Mouse (Mus musculus): ENCODE data around the gene Csnk2b. TPM values are rescaled to one million over a fixed set of nuclear protein-coding genes. Genes with fewer than 3 reads are reported as not detected.

The Csnk2b gene
- polyA plus RNA-seq, 1 experiment from 2014 or later: 303 TPM

DNA sequence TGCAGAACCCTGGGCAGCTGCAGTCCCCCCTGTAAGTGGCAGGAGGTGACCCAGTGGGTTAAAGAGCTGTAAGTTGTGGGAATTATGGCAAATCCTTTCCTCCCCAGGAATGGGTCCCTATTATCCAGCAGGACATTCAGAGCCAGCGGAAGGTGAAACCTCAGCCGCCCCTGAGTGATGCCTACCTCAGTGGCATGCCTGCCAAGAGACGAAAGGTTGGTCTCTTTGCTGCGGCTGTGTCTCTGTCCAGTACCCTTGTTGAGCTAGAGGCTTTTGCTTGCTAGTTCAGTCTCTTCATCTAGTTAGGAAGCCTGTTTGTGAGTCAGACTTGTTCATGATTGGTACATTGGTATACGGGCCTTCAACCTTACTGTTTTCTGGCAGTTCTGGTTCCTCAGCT is 24.3 kb upstream of the Csnk2b start:
- Histone ChIP-seq H3K27me3 (ENCODE audit: poor library complexity, severe bottlenecking) (no peaks in the 10 kb centered on the region), H3K27ac (no peak overlapping the region), H3K4me1 (no peaks in the 10 kb centered on the region), H3K36me3 (replicated peaks) (peaks cover 99% of the 10 kb centered on the region), H3K4me3 (no peak overlapping the region; the same call in 1 of the 2 replicates), H3K9me3 (peaks cover 4% of the 10 kb centered on the region; the same call in 1 of the 2 replicates)
- DNase-seq (ENCODE audit: extremely low spot score, low spot score): no peak
- 92% methylated on average over 5 of the region's 5 CpGs for WGBS

DNA sequence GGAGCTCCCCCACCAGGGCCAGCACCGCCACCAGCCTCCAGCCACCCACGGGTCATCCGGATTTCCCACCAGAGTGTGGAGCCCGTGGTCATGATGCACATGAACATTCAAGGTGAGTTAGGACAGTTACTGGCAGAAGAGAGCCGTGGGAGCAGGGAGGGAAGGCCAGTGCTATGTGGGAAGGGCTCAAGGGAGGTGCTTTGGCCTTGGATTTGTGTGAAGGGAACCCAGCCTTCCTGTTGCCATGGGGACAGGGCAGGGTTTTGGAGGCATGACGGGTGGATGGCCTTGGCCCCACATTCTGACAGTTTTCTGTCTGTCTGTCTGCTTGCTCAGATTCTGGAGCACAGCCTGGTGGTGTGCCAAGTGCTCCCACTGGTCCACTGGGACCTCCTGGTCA is 20.1 kb upstream of the Csnk2b start:
- no peak for DNase-seq (ENCODE audit: extremely low spot score, low spot score)
- no peak overlapping the region for H3K27ac ChIP-seq
- peaks cover 4% of the 10 kb centered on the region; the same call in 1 of the 2 replicates for H3K9me3 ChIP-seq
- H3K4me1 ChIP-seq: peaks cover 6% of the 10 kb centered on the region
- WGBS: 92% methylated on average over 6 of the region's 6 CpGs
- peaks cover 98% of the 10 kb centered on the region for H3K36me3 ChIP-seq (replicated peaks)
- H3K27me3 ChIP-seq (ENCODE audit: poor library complexity, severe bottlenecking): no peaks in the 10 kb centered on the region
- H3K4me3 ChIP-seq: 0 out of 2 replicates have a peak overlapping the region, but pooled peaks have one; percentile 7

DNA sequence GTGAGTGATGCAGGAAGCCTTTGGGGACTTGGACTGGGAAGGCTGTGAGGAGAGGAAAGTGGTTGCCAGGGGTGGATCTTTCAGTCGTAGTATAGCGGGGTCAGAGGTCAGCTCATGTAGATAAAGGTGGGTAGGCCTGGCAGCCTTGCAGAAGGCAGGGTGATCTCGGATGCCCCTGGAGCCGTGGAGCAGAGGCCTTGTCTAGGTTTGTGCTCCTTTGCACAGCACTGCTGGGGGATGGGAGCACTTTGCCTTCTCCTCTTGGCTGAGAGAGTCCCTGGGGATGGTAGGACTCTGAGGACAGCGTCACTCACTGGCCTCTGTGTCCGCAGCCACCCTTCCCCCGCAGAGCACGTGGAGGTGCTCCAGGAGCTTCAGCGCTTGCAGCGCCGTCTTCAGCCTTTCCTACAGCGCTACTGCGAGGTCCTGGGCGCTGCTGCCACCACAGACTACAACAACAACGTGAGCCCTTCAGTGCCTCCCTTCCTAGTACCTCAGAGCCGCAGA is 18.7 kb upstream of the Csnk2b start:
- H3K27ac ChIP-seq: no peak overlapping the region
- H3K9me3 ChIP-seq: peaks cover 4% of the 10 kb centered on the region; the same call in 1 of the 2 replicates
- peaks cover 17% of the 10 kb centered on the region for H3K4me1 ChIP-seq
- H3K27me3 ChIP-seq (ENCODE audit: poor library complexity, severe bottlenecking): no peaks in the 10 kb centered on the region
- WGBS: 86% methylated on average over 16 of the region's 16 CpGs
- no peak for DNase-seq (ENCODE audit: extremely low spot score, low spot score)
- H3K4me3 ChIP-seq: peak overlapping the region; percentile 0; the same call in 1 of the 2 replicates
- peaks cover 83% of the 10 kb centered on the region for H3K36me3 ChIP-seq (replicated peaks)

DNA sequence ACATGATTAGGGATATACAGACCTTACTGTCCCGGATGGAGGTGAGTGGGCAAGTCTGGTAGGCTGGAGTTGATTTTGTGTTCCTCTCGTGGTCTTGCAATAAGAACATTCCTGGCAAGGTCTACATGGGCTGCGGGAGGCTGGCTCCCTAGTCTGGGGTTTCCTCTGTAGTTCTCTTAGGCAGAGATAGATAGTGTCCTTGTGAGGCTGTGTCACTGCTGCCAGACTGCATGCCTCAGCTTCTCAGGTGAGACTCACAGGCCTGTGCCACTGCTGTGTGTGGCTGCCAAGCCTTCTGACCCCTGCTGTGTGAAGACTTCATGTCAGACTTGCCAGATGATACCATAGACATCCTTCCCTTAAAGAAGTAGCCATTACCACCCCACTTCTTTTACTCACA is 17.4 kb upstream of the Csnk2b start:
- Histone ChIP-seq H3K27me3 (ENCODE audit: poor library complexity, severe bottlenecking) (no peaks in the 10 kb centered on the region), H3K4me1 (peaks cover 17% of the 10 kb centered on the region), H3K27ac (no peak overlapping the region), H3K36me3 (replicated peaks) (peaks cover 71% of the 10 kb centered on the region), H3K9me3 (peaks cover 4% of the 10 kb centered on the region; the same call in 1 of the 2 replicates), H3K4me3 (no peak overlapping the region)
- WGBS: 93% methylated on average over 3 of the region's 3 CpGs
- DNase-seq (ENCODE audit: extremely low spot score, low spot score): no peak

DNA sequence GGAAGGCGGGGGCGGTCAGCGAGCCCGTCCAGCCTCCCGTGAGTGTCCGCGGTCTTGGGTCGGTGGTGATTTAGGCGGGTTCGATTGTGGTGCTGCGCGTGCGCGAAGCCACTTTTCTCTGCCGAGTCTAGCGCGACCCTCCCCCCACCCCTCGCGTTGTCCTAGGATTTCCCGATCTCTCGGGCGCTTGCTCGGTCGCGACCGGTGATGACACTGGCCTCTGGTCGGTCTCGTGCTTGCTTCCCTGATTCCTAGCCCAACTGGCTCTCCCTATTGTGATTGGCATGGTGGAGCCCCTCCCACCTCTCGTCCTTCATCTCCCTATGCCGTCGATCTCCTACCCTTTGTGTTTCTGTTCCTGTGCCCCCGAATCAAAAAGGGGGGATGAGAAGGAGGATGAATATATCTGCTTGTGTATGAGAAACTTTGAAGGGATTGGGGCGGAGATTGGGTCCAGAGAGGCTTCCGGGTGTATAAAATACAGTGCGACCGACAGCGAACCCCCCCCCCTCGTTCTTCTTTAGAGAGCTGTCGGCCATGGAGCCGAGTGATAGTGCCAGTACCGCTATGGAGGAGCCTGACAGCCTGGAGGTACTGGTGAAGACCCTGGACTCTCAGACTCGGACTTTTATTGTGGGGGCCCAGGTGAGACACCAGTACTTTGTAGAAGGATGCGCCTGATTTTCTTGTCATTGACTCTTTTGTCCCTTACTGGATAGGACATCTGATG is 13.9 kb upstream of the Csnk2b start:
- Histone ChIP-seq H3K4me3 (peak overlapping the region; percentile 76), H3K27ac (peak overlapping the region; percentile 98), H3K36me3 (replicated peaks) (peaks cover 38% of the 10 kb centered on the region), H3K4me1 (peaks cover 17% of the 10 kb centered on the region), H3K9me3 (no peaks in the 10 kb centered on the region), H3K27me3 (ENCODE audit: poor library complexity, severe bottlenecking) (no peaks in the 10 kb centered on the region)
- under 1% methylated on average over 43 of the region's 43 CpGs for WGBS
- DNase-seq (ENCODE audit: extremely low spot score, low spot score): no peak

DNA sequence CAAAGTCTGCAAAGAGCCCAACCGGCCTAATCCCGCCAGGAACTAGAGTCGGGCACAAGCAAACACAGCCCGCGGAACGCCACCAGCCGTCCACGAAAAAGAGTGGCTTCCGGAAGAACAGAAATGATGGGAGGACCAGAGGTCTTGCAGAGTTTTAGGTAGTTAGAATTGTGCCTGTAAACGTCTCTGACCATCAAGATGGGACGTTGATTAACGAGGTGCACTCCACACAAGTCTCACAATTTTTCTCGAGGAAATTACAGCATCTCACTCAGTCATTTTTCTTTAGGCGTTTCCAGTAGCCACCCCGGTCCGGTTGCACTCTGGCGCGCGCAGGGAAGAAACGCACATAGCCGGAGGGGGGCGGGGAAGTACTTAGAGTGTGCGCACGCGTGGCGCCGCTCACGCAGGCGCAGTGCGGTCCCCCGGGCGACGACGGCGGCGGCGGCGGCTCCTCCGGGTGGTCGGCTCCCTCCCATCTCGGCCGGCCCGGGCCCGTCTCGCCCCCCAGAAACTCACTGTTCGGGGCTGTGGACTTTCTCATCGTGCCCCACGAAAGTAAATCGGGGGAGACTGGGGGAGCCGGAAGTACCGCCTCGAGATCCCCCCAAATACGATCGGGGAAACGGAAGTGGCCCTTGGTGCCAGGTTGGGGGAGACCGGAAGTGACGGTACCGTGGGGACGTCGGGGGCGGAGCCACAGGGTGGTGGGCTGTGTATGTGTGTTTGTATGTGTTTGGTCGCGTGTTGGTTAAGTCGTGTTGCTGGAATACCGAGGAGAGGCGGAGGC is 13.1 kb upstream of the Csnk2b start, which contains the start of gene Bag6:
Bag6 (plus strand) TSS at position 378 of the 790 bp plus-strand sequence.
- Histone ChIP-seq H3K27ac (peak within 1 kb of the TSS; percentile 98), H3K36me3 (replicated peaks) (peaks cover 31% of the 10 kb centered on the region), H3K27me3 (ENCODE audit: poor library complexity, severe bottlenecking) (no peaks in the 10 kb centered on the region), H3K9me3 (no peaks in the 10 kb centered on the region), H3K4me1 (peaks cover 17% of the 10 kb centered on the region), H3K4me3 (peak within 1 kb of the TSS; percentile 76)
- under 1% methylated on average over 66 of the region's 66 CpGs for WGBS
- peak; percentile 94 for DNase-seq (ENCODE audit: extremely low spot score, low spot score)

DNA sequence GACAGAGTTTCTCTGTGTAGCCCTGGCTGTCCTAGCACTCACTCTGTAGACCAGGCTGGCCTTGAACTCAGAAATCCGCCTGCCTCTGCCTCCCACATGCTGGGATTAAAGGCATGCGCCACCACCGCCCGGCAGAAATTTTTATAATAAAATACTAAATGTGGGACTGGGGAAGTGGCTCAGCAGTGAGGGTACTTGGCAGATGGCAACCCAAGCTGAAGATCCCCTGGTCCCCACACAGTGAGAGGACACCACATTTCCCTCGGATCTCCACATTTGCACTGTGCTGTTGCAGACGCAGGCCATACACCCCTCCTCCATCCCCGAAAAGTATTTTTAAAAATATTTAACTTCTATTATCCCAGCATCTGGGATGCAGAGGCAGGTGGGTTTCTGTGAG is 11.7 kb upstream of the Csnk2b start:
- H3K27ac ChIP-seq: no peak overlapping the region
- H3K27me3 ChIP-seq (ENCODE audit: poor library complexity, severe bottlenecking): no peaks in the 10 kb centered on the region
- 96% methylated on average over 7 of the region's 7 CpGs for WGBS
- H3K36me3 ChIP-seq (replicated peaks): peaks cover 23% of the 10 kb centered on the region
- no peaks in the 10 kb centered on the region for H3K9me3 ChIP-seq
- no peak overlapping the region; the same call in 1 of the 2 replicates for H3K4me3 ChIP-seq
- H3K4me1 ChIP-seq: peaks cover 22% of the 10 kb centered on the region
- no peak for DNase-seq (ENCODE audit: extremely low spot score, low spot score)

DNA sequence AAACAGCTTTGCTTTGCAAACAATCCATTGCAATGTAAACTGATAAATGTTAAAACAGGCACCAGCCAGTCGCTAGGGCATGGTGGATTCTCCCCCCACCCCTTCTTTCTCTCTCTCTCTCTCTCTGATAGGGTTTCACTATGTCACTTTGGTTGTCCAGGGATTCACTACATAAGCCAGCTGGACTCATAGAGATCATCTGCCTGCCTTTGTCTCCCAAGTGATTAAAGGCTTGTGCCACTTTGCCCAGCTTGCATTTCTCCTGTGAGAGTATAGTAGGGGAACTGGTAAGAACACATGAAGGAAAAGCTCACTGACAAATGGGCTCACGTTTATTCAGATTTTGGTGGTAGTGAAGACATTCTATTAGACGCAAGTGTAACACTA is 10.3 kb upstream of the Csnk2b start:
- Histone ChIP-seq H3K9me3 (no peaks in the 10 kb centered on the region), H3K4me3 (no peak overlapping the region), H3K27me3 (ENCODE audit: poor library complexity, severe bottlenecking) (no peaks in the 10 kb centered on the region), H3K4me1 (peaks cover 26% of the 10 kb centered on the region), H3K36me3 (replicated peaks) (peaks cover 20% of the 10 kb centered on the region), H3K27ac (no peak overlapping the region)
- DNase-seq (ENCODE audit: extremely low spot score, low spot score): no peak
- WGBS: 80% methylated on average over 3 of the region's 3 CpGs

DNA sequence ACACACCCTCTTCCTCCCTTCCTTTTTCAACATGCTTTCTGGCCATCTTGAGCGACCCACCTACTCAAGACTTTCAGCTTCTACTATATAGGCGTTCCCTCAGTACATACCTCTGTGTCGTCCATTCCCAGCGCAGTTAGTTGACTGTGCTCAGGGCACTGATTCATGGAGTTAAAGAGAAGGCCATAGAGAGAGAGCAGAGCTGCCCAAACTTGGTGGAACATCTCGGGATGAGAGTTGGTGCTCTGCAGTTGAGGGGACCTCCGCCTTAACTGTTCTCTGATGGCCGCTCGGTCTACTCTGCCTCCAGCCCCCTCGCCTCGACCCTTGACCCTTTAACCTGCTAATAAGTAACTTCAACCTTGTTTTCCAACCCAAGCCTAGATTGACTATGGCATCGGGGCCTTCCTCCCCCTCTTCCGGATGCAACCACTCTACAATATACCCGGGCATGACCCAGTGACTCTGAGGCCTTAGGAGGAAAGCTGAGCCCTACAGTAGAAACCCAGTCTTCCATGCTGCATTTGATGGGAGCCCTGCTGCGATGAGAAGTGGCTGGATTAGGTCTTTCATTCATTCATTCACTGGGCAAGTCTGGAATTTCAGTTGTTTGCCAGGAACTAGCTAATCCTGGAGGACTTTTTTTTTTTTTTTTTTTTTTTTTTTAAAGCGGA is 9.8 kb upstream of the Csnk2b start, which contains the start of gene Apom:
Apom (minus strand) TSS at position 551 of the 674 bp plus-strand sequence.
- Histone ChIP-seq H3K36me3 (replicated peaks) (peaks cover 20% of the 10 kb centered on the region), H3K4me1 (peaks cover 26% of the 10 kb centered on the region), H3K27ac (no peak within 1 kb of the TSS), H3K27me3 (ENCODE audit: poor library complexity, severe bottlenecking) (no peaks in the 10 kb centered on the region), H3K9me3 (no peaks in the 10 kb centered on the region), H3K4me3 (no peak within 1 kb of the TSS)
- WGBS: 86% methylated on average over 15 of the region's 15 CpGs
- no peak for DNase-seq (ENCODE audit: extremely low spot score, low spot score)

DNA sequence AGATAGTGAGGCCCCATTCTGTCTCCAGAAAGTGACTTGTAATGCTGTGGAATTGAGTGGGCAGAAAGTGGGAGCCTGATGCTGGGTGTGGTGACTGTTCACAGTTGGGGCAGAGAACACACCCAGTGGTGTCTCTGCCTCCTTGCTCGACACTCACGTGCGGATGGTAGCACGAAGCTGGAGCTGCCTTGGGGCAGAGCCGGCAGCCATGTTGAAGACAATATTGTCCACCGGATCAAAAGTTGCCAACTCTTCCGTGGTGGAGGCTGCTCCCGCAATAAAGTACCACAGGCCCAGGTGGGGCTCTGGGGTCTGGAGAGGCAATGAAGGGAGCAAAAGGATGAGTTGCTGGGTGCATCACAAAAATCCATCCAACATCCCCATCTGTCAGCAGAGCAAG is 9.2 kb upstream of the Csnk2b start:
- H3K4me1 ChIP-seq: peaks cover 26% of the 10 kb centered on the region
- no peak overlapping the region for H3K27ac ChIP-seq
- 91% methylated on average over 8 of the region's 8 CpGs for WGBS
- H3K27me3 ChIP-seq (ENCODE audit: poor library complexity, severe bottlenecking): no peaks in the 10 kb centered on the region
- H3K36me3 ChIP-seq (replicated peaks): peaks cover 20% of the 10 kb centered on the region
- no peaks in the 10 kb centered on the region for H3K9me3 ChIP-seq
- no peak for DNase-seq (ENCODE audit: extremely low spot score, low spot score)
- no peak overlapping the region for H3K4me3 ChIP-seq

DNA sequence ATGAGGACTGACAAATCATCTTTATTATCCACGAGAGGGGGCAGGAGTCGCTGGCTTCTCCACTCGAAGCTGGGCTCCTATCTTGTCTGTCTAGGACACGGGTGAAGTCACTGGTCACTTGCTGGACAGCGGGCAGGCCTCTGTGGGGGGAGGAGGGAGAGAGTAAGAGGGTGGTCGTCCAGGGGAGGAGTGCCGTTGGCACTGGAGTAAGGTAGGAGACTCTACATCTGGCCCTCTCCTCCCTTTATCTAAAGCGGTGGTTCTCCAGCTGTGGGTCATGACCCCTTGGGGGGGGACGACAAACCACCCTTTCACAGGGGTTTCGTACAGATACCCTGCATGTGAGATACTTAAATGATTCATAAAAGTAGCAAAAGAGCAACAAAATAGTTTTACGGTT is 7.1 kb upstream of the Csnk2b start:
- DNase-seq (ENCODE audit: extremely low spot score, low spot score): no peak
- Histone ChIP-seq H3K9me3 (no peaks in the 10 kb centered on the region), H3K4me3 (0 out of 2 replicates have a peak overlapping the region, but pooled peaks have one; percentile 8), H3K27me3 (ENCODE audit: poor library complexity, severe bottlenecking) (no peaks in the 10 kb centered on the region), H3K36me3 (replicated peaks) (peaks cover 32% of the 10 kb centered on the region), H3K4me1 (peaks cover 33% of the 10 kb centered on the region), H3K27ac (no peak overlapping the region)
- WGBS: 78% methylated on average over 11 of the region's 11 CpGs

DNA sequence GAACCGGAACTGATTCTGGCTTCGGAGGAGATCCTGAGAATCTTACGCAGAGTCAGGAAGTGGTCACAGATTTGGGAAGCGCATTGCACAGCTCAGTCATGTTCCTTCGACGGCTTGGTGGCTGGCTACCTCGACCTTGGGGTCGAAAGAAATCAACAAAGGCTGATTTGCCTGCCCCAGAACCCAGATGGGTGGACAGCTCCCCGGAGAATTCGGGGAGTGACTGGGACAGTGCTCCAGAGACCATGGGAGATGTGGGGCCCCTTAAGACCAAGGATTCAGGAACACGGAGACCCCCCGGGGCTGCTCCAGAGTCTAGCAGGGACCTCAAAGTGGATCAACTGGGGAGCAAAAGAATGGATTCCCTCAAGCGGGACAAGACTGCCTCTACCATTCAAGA is 5.2 kb upstream of the Csnk2b start:
- H3K4me3 ChIP-seq: peak overlapping the region; percentile 68
- H3K27ac ChIP-seq: peak overlapping the region; percentile 87
- peaks cover 43% of the 10 kb centered on the region for H3K36me3 ChIP-seq (replicated peaks)
- WGBS: 77% methylated on average over 13 of the region's 13 CpGs
- no peaks in the 10 kb centered on the region for H3K9me3 ChIP-seq
- no peak for DNase-seq (ENCODE audit: extremely low spot score, low spot score)
- peaks cover 43% of the 10 kb centered on the region for H3K4me1 ChIP-seq
- H3K27me3 ChIP-seq (ENCODE audit: poor library complexity, severe bottlenecking): no peaks in the 10 kb centered on the region
